Mouse (Mus musculus): Measurements from ENCODE around the gene Tnrc6b. TPM values are rescaled to one million over a fixed set of nuclear protein-coding genes. Genes with fewer than 3 reads are reported as not detected.

The Tnrc6b gene
- total RNA-seq, 1 experiment: 37.0 TPM

GRCm38 (mm10) chr15:80714299-80714698, 3.2 kb downstream of the Tnrc6b start:
- Histone ChIP-seq H3K4me1 (ENCODE audit: control insufficient read depth in 2 of 2, insufficient read depth in 2 of 2, low read length in 2 of 2, poor library complexity in 1 of 2) (no peaks in the 10 kb centered on the region), H3K27ac (ENCODE audit: insufficient read depth, low read depth, low read length, poor library complexity, severe bottlenecking) (no peak overlapping the region), H3K9me3 (ENCODE audit: control insufficient read depth, insufficient read depth, low read depth, low read length) (no peaks in the 10 kb centered on the region), H3K9ac (ENCODE audit: insufficient read depth, low read depth, low read length, poor library complexity, severe bottlenecking) (no peak overlapping the region), H3K4me3 (ENCODE audit: insufficient read depth in 1 of 2, low read depth in 1 of 2, low read length in 2 of 2, poor library complexity in 1 of 2, severe bottlenecking in 1 of 2) (no peak overlapping the region), H3K36me3 (ENCODE audit: control insufficient read depth, insufficient read depth, low read length, poor library complexity, severe bottlenecking) (no peaks in the 10 kb centered on the region)
- DNase-seq (ENCODE audit: low read depth, low spot score): no peak
- in situ Hi-C loops (cut with MboI; ENCODE audit: low sequenced_read_pairs in 2 of 2, unreplicated experiment in 2 of 2): no loop called here
- TF ChIP-seq MAFK (IDR thresholded peaks at IDR 0.05; ENCODE audit: insufficient read depth, low read depth, low read length) (no peak), ZC3H11A (IDR thresholded peaks at IDR 0.05; ENCODE audit: borderline replicate concordance, low read depth, low read length) (no peak), ZNF384 (IDR thresholded peaks at IDR 0.05; ENCODE audit: low read depth, low read length) (no peak), CHD2 (IDR thresholded peaks at IDR 0.05; ENCODE audit: low read depth, low read length) (no peak), HCFC1 (IDR thresholded peaks at IDR 0.05; ENCODE audit: borderline replicate concordance, insufficient read depth, low read length) (no peak)

DNA sequence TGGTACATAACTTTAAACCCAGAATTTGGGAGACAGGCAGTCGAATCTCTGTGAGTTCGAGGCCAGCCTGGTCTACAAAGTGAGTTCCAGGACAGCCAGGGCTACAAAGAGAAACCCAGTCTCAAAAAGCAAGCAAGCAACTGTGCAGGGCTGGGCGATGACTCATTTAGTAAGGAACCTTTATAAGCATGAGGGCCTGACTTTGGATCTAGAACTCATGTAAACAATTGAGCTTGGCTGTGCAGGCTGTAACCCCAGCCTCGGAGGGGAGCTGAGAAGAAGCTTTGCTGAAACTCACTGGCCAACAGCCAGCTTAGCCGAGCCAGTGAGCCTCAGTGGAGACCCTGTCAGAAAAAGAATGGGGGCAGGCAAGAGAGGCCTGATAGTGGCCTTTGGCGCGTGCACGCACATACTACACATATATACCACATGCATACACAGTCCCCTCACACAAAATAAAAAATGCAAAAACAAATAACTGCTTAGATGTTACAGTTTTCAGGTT, 5.6 kb downstream of the Tnrc6b start:
- no peak for DNase-seq (ENCODE audit: low read depth, low spot score)
- no peak for TF ChIP-seq CHD2 (IDR thresholded peaks at IDR 0.05; ENCODE audit: low read depth, low read length)
- no peak for TF ChIP-seq HCFC1 (IDR thresholded peaks at IDR 0.05; ENCODE audit: borderline replicate concordance, insufficient read depth, low read length)
- TF ChIP-seq ZC3H11A (IDR thresholded peaks at IDR 0.05; ENCODE audit: borderline replicate concordance, low read depth, low read length): no peak
- TF ChIP-seq ZNF384 (IDR thresholded peaks at IDR 0.05; ENCODE audit: low read depth, low read length): no peak
- TF ChIP-seq MAFK (IDR thresholded peaks at IDR 0.05; ENCODE audit: insufficient read depth, low read depth, low read length): no peak
- H3K4me1 ChIP-seq (ENCODE audit: control insufficient read depth in 2 of 2, insufficient read depth in 2 of 2, low read length in 2 of 2, poor library complexity in 1 of 2): no peaks in the 10 kb centered on the region
- no peak overlapping the region for H3K9ac ChIP-seq (ENCODE audit: insufficient read depth, low read depth, low read length, poor library complexity, severe bottlenecking)
- in situ Hi-C loops (cut with MboI; ENCODE audit: low sequenced_read_pairs in 2 of 2, unreplicated experiment in 2 of 2): no loop called here
- H3K36me3 ChIP-seq (ENCODE audit: control insufficient read depth, insufficient read depth, low read length, poor library complexity, severe bottlenecking): no peaks in the 10 kb centered on the region
- no peak overlapping the region for H3K4me3 ChIP-seq (ENCODE audit: insufficient read depth in 1 of 2, low read depth in 1 of 2, low read length in 2 of 2, poor library complexity in 1 of 2, severe bottlenecking in 1 of 2)
- no peaks in the 10 kb centered on the region for H3K9me3 ChIP-seq (ENCODE audit: control insufficient read depth, insufficient read depth, low read depth, low read length)
- H3K27ac ChIP-seq (ENCODE audit: insufficient read depth, low read depth, low read length, poor library complexity, severe bottlenecking): no peak overlapping the region

- Histone ChIP-seq H3K27ac (ENCODE audit: insufficient read depth, low read depth, low read length, poor library complexity, severe bottlenecking) (no peak overlapping the region), H3K9me3 (ENCODE audit: control insufficient read depth, insufficient read depth, low read depth, low read length) (no peaks in the 10 kb centered on the region), H3K4me3 (ENCODE audit: insufficient read depth in 1 of 2, low read depth in 1 of 2, low read length in 2 of 2, poor library complexity in 1 of 2, severe bottlenecking in 1 of 2) (no peak overlapping the region), H3K36me3 (ENCODE audit: control insufficient read depth, insufficient read depth, low read length, poor library complexity, severe bottlenecking) (no peaks in the 10 kb centered on the region), H3K4me1 (ENCODE audit: control insufficient read depth in 2 of 2, insufficient read depth in 2 of 2, low read length in 2 of 2, poor library complexity in 1 of 2) (no peaks in the 10 kb centered on the region), H3K9ac (ENCODE audit: insufficient read depth, low read depth, low read length, poor library complexity, severe bottlenecking) (no peak overlapping the region)
- DNase-seq (ENCODE audit: low read depth, low spot score): no peak
- in situ Hi-C loops (cut with MboI; ENCODE audit: low sequenced_read_pairs in 2 of 2, unreplicated experiment in 2 of 2): no loop called here
- TF ChIP-seq CHD2 (IDR thresholded peaks at IDR 0.05; ENCODE audit: low read depth, low read length) (no peak), ZNF384 (IDR thresholded peaks at IDR 0.05; ENCODE audit: low read depth, low read length) (no peak)
Observed at GRCm38 (mm10) chr15:80717431-80717830, 6.3 kb downstream of the Tnrc6b start.

GRCm38 (mm10) chr15:80720249-80720648, 9.1 kb downstream of the Tnrc6b start:
- Histone ChIP-seq H3K27ac (ENCODE audit: insufficient read depth, low read depth, low read length, poor library complexity, severe bottlenecking) (no peak overlapping the region), H3K36me3 (ENCODE audit: control insufficient read depth, insufficient read depth, low read length, poor library complexity, severe bottlenecking) (no peaks in the 10 kb centered on the region), H3K9me3 (ENCODE audit: control insufficient read depth, insufficient read depth, low read depth, low read length) (no peaks in the 10 kb centered on the region), H3K4me3 (ENCODE audit: insufficient read depth in 1 of 2, low read depth in 1 of 2, low read length in 2 of 2, poor library complexity in 1 of 2, severe bottlenecking in 1 of 2) (no peak overlapping the region), H3K9ac (ENCODE audit: insufficient read depth, low read depth, low read length, poor library complexity, severe bottlenecking) (no peak overlapping the region), H3K4me1 (ENCODE audit: control insufficient read depth in 2 of 2, insufficient read depth in 2 of 2, low read length in 2 of 2, poor library complexity in 1 of 2) (no peaks in the 10 kb centered on the region)
- TF ChIP-seq HCFC1 (IDR thresholded peaks at IDR 0.05; ENCODE audit: borderline replicate concordance, insufficient read depth, low read length) (no peak), MAFK (IDR thresholded peaks at IDR 0.05; ENCODE audit: insufficient read depth, low read depth, low read length) (no peak), ZNF384 (IDR thresholded peaks at IDR 0.05; ENCODE audit: low read depth, low read length) (no peak), CHD2 (IDR thresholded peaks at IDR 0.05; ENCODE audit: low read depth, low read length) (no peak)
- no peak for DNase-seq (ENCODE audit: low read depth, low spot score)
- in situ Hi-C loops (cut with MboI; ENCODE audit: low sequenced_read_pairs in 2 of 2, unreplicated experiment in 2 of 2): no loop called here

DNA sequence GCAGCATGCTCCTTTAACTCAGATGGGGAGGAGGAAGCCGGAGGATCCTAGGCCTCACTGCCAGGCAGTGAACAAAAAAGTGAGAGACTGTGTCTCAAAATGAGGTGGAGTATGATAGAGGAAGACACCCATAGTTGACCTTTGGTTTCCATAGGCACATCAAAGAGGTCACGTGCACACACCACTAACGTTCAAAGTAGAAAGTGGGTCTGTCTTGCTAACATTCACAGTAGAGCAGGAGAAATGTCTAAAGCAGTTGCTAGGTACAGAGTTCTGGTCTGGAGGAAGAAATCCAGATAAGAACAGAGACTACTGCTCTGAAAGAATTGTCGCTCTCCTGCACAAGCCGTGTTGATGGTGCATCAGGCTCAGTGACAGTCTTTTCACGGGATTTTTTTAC, 10.7 kb downstream of the Tnrc6b start:
- no peaks in the 10 kb centered on the region for H3K9me3 ChIP-seq (ENCODE audit: control insufficient read depth, insufficient read depth, low read depth, low read length)
- in situ Hi-C loops (cut with MboI; ENCODE audit: low sequenced_read_pairs in 2 of 2, unreplicated experiment in 2 of 2): no loop called here
- no peak for DNase-seq (ENCODE audit: low read depth, low spot score)
- no peak overlapping the region for H3K27ac ChIP-seq (ENCODE audit: insufficient read depth, low read depth, low read length, poor library complexity, severe bottlenecking)
- H3K36me3 ChIP-seq (ENCODE audit: control insufficient read depth, insufficient read depth, low read length, poor library complexity, severe bottlenecking): no peaks in the 10 kb centered on the region
- H3K4me3 ChIP-seq (ENCODE audit: insufficient read depth in 1 of 2, low read depth in 1 of 2, low read length in 2 of 2, poor library complexity in 1 of 2, severe bottlenecking in 1 of 2): no peak overlapping the region
- no peak for TF ChIP-seq ZNF384 (IDR thresholded peaks at IDR 0.05; ENCODE audit: low read depth, low read length)
- no peak for TF ChIP-seq ZC3H11A (IDR thresholded peaks at IDR 0.05; ENCODE audit: borderline replicate concordance, low read depth, low read length)
- TF ChIP-seq MAFK (IDR thresholded peaks at IDR 0.05; ENCODE audit: insufficient read depth, low read depth, low read length): no peak
- TF ChIP-seq CHD2 (IDR thresholded peaks at IDR 0.05; ENCODE audit: low read depth, low read length): no peak
- no peak for TF ChIP-seq HCFC1 (IDR thresholded peaks at IDR 0.05; ENCODE audit: borderline replicate concordance, insufficient read depth, low read length)
- H3K4me1 ChIP-seq (ENCODE audit: control insufficient read depth in 2 of 2, insufficient read depth in 2 of 2, low read length in 2 of 2, poor library complexity in 1 of 2): no peaks in the 10 kb centered on the region
- no peak overlapping the region for H3K9ac ChIP-seq (ENCODE audit: insufficient read depth, low read depth, low read length, poor library complexity, severe bottlenecking)

Measured in ES-E14 (cell line).